Mouse (Mus musculus) G1E (cell line): Measurements from ENCODE around the gene Umps.

ENCODE experiments used
- CTCF ChIP-seq: IDR thresholded peaks from 2 replicates; pipeline ENCODE4 v1.5.1; 2012; ENCODE audit warnings: low read depth, low read length, inconsistent platforms, mixed read lengths
- GATA1 ChIP-seq: IDR thresholded peaks from 2 replicates; pipeline ENCODE4 v1.6.1; 2012; ENCODE audit warnings: borderline replicate concordance, low read length, inconsistent platforms, mixed read lengths
- GATA2 ChIP-seq: IDR thresholded peaks from 2 replicates; pipeline ENCODE4 v1.6.1; 2012; ENCODE audit warnings: low read depth, low read length, inconsistent platforms, borderline replicate concordance
- TAL1 ChIP-seq: conservative IDR thresholded peaks from 2 replicates; pipeline ENCODE4 v1.6.1; 2012; ENCODE audit warnings: low read depth, low read length, inconsistent platforms, mixed read lengths

DNA sequence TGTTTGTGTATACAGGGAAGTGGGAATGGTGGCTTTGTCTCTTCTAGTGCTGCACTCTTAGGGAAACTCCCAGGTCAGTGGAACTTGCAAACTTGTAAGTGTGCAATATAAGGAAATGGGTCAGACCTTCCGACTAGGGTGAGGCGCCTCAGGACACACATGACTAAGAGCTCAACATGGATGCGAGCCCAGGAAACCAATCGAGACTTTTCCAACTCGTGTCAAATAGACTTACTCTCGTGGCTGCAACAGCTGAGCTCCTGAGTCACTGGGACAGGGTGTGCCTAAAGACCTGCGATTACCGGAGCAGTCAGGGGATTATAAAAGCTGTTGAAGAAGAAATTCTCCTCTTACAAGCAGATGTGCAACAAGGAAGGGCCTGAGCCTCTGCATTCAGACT lies 33.9 kb upstream of the Umps start:
- TF ChIP-seq GATA1 (no peak), CTCF (no peak), GATA2 (no peak), TAL1 (no peak)
